Mouse (Mus musculus) kidney, embryonic 15.5 days (tissue): ENCODE results near the gene Ckmt2. TPM values are rescaled to one million over a fixed set of nuclear protein-coding genes. Genes with fewer than 3 reads are reported as not detected.

Source experiments
- ATAC-seq: fragments of 200-750 bp; cut with Nextera tagmentation; replicated peaks from 2 replicates; pipeline ENCODE4 v1.8.0; 2017; ENCODE audit warnings: moderate TSS enrichment; ENCODE audit not compliant: low FRiP score
- H3K27ac ChIP-seq: fragments of 300-500 bp; sonication (generic); 2 replicates; pipeline ENCODE4 v1.5.1; 2015; ENCODE audit warnings: mild to moderate bottlenecking, inconsistent platforms
- H3K27me3 ChIP-seq: fragments of 300-500 bp; sonication (generic); 2 replicates; pipeline ENCODE4 v1.6.1; 2015; ENCODE audit warnings: inconsistent platforms
- H3K36me3 ChIP-seq: fragments of 300-500 bp; sonication (generic); 2 replicates; pipeline ENCODE4 v1.6.1; 2015; ENCODE audit warnings: inconsistent platforms
- H3K4me1 ChIP-seq: fragments of 300-500 bp; sonication (generic); 2 replicates; pipeline ENCODE4 v1.6.1; 2015; ENCODE audit warnings: inconsistent platforms
- H3K4me2 ChIP-seq: fragments of 300-500 bp; sonication (generic); 2 replicates; pipeline ENCODE4 v1.6.1; 2015; ENCODE audit warnings: moderate library complexity, mild to moderate bottlenecking, inconsistent platforms
- H3K4me3 ChIP-seq: fragments of 300-500 bp; sonication (generic); replicated peaks from 2 replicates; pipeline ENCODE4 v1.5.1; 2015; ENCODE audit warnings: mild to moderate bottlenecking, inconsistent platforms
- H3K9ac ChIP-seq: fragments of 300-500 bp; sonication (generic); 2 replicates; pipeline ENCODE4 v1.6.1; 2015; ENCODE audit warnings: mild to moderate bottlenecking, inconsistent platforms
- H3K9me3 ChIP-seq: fragments of 300-500 bp; sonication (generic); replicated peaks from 2 replicates; pipeline ENCODE4 v1.6.1; 2016; ENCODE audit warnings: inconsistent platforms
- WGBS: fragments of 180-500 bp; shearing (Covaris S2); methylation state at CpG from one replicate; pipeline ENCODE4 v1.1.7; 2015; ENCODE audit warnings: mixed read lengths; 5-methylcytosine and 5-hydroxymethylcytosine counted together
- polyA plus RNA-seq: library from polyadenylated mRNA; unstranded; fragments of >200 nt; fragmentation: Nextera tagmentation; extraction: Ambion mirVana; gene quantifications from 2 replicates; pipeline ENCODE4 v1.2.1, GENCODE M21; 2015

The Ckmt2 gene
- polyA plus RNA-seq, 1 experiment from 2014 or later: 0.78 TPM

DNA sequence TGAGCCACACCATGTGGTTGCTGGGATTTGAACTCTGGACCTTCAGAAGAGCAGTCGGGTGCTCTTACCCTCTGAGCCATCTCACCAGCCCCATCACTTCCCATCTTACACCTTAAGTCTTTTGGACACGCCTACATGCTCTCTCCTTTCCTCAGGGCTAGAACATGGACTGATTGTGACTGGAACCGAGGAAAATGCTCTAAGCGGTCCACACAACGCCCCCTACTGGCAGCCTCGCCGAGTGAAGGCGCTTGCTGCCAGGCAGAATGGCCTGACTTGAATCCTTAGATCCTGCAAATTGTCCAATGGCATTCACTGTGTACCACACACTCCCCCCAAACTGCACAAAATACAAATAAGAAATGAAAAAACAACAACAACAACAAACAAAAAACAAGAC lies 19.3 kb downstream of the Ckmt2 start:
- H3K4me2 ChIP-seq: no peak overlapping the region
- no peak overlapping the region for H3K9ac ChIP-seq
- no peak for ATAC-seq
- H3K36me3 ChIP-seq: no peaks in the 10 kb centered on the region
- no peak overlapping the region for H3K4me3 ChIP-seq
- no peaks in the 10 kb centered on the region for H3K4me1 ChIP-seq
- H3K27me3 ChIP-seq: no peaks in the 10 kb centered on the region
- no peaks in the 10 kb centered on the region for H3K9me3 ChIP-seq
- 76% methylated on average over 8 of the region's 8 CpGs for WGBS
- H3K27ac ChIP-seq: no peak overlapping the region

DNA sequence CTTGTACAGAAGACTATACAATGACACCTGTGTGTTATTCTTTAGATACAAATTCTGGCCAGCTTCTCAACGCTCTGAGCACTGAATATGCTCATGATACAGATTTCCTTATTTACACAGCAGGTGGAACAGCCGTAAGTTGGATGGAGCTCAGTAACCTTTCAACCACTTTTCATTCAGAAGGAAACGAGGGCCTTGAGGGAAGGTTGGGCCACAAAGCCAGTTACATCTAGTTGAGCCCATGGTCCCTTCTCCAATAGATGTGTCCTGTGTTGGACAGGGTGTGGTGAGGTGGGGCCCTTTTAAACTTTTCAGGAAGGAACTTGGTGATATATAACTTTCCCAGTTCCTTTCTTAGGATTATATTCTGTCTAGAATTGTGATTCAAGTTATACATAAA lies 22.3 kb downstream of the Ckmt2 start:
- ATAC-seq: no peak
- no peak overlapping the region for H3K4me2 ChIP-seq

DNA sequence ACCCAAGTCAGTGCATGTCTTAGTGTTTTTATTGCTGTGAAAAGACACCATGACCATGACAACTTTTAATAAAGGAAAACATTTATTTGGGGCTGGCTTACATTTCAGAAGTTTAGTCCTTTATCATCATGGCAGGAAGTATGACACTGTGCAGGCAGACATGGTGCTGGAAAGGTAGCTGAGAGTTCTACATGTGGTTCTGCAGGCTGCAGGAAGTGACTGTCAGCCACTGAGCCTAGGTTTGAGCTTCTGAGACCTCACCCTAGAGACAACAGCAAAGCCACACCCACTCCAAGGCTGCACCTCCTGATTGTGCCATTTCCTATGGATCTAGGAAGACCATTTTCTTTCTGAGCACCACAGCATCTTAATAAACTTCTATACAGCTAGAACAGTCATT lies 48.8 kb downstream of the Ckmt2 start:
- Histone ChIP-seq H3K4me3 (no peak overlapping the region), H3K36me3 (no peaks in the 10 kb centered on the region), H3K27me3 (no peaks in the 10 kb centered on the region), H3K9ac (no peak overlapping the region), H3K9me3 (no peaks in the 10 kb centered on the region), H3K27ac (no peak overlapping the region), H3K4me1 (no peaks in the 10 kb centered on the region), H3K4me2 (no peak overlapping the region)
- ATAC-seq: no peak

More for the DNA sequence above, 22.3 kb downstream of the Ckmt2 start:
- WGBS: 79% methylated on average over 3 of the region's 3 CpGs
- H3K4me3 ChIP-seq: no peak overlapping the region
- no peaks in the 10 kb centered on the region for H3K27me3 ChIP-seq
- no peak overlapping the region for H3K9ac ChIP-seq
- H3K27ac ChIP-seq: no peak overlapping the region
- H3K9me3 ChIP-seq: no peaks in the 10 kb centered on the region
- H3K36me3 ChIP-seq: no peaks in the 10 kb centered on the region
- H3K4me1 ChIP-seq: no peaks in the 10 kb centered on the region

DNA sequence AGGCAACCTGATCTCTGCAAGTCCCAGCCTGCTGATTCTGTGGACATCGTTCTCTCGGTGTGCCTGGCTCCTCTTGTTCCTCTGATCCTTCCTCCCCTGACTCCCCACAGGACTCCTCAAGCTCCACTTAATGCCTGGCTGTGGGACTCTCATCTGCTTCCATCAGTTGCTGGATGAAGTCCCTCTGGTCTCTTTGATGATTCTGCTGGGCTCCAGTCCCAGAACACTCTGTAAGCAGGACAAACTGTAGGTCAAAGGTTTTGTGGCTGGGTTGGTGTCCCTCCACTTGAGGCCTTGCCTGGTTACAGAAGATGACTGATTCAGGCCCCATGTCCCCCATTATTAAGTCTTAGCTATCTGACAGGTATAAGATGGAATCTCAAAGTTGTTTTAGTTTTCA lies 50.6 kb downstream of the Ckmt2 start:
- Histone ChIP-seq H3K4me3 (no peak overlapping the region), H3K4me2 (no peak overlapping the region), H3K9me3 (no peaks in the 10 kb centered on the region), H3K36me3 (no peaks in the 10 kb centered on the region), H3K27me3 (no peaks in the 10 kb centered on the region), H3K9ac (no peak overlapping the region), H3K4me1 (no peaks in the 10 kb centered on the region), H3K27ac (no peak overlapping the region)
- ATAC-seq: no peak
- WGBS: 64% methylated on average over 2 of the region's 2 CpGs

DNA sequence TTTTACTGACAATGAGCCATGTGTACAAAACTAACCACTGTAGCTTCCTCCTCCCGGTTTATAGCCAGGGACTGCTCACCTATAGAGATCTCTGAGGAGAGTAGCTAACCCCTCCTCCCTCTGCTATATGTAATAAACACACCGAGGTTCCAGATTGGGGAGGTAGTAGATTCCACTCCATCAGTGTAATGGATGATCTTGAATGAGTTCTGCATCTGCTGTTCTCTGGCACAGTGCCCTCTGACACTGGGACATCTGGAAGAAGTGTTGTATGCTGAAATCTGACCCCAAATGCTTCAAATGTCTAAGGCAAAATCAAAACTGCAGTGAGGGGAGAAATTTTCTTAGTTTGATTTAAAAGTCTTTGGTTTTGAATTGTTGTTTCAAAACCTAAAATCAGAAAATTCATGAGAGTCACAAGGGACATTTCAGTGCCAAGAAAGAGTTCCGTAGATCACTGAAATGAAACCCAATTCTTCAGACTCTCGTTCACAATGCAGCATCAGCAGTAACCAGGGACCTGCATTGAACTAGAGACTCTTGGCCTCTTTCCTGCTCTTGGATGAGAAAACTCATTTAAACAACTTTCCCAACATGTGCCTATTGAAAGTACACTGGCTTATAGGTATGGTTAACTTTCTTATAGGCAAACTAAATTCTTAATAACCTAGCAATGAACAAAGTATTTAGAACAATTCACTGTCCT lies 51.7 kb downstream of the Ckmt2 start:
- no peaks in the 10 kb centered on the region for H3K27me3 ChIP-seq
- no peaks in the 10 kb centered on the region for H3K4me1 ChIP-seq
- no peak overlapping the region for H3K27ac ChIP-seq
- no peak overlapping the region for H3K4me3 ChIP-seq
- H3K36me3 ChIP-seq: no peaks in the 10 kb centered on the region
- H3K4me2 ChIP-seq: no peak overlapping the region
- WGBS: 53% methylated on average over 4 of the region's 4 CpGs
- ATAC-seq: no peak
- no peaks in the 10 kb centered on the region for H3K9me3 ChIP-seq
- H3K9ac ChIP-seq: no peak overlapping the region

DNA sequence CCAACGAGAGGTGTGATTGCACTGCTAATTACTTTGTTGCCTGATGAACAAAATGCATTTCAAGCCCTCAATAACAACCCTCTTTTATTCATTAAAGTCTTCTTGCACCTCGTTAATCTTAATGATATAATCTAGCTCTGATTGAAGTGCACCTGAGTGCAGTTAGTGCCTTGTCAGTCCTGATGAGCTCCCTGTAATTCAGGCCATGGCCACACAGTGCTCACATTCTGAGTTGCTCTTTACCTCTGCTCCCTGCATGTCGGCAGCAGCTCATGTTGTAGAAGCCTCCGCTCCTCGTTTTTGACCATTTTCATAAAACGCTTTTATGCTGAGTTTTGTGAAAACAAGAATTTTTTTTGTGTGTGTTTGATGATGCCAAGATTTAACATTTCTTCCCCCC lies 53.0 kb downstream of the Ckmt2 start:
- WGBS: 62% methylated on average over 6 of the region's 6 CpGs
- Histone ChIP-seq H3K27ac (no peak overlapping the region), H3K9me3 (no peaks in the 10 kb centered on the region), H3K4me3 (no peak overlapping the region), H3K9ac (no peak overlapping the region), H3K36me3 (no peaks in the 10 kb centered on the region), H3K4me1 (no peaks in the 10 kb centered on the region), H3K4me2 (no peak overlapping the region), H3K27me3 (no peaks in the 10 kb centered on the region)
- no peak for ATAC-seq

DNA sequence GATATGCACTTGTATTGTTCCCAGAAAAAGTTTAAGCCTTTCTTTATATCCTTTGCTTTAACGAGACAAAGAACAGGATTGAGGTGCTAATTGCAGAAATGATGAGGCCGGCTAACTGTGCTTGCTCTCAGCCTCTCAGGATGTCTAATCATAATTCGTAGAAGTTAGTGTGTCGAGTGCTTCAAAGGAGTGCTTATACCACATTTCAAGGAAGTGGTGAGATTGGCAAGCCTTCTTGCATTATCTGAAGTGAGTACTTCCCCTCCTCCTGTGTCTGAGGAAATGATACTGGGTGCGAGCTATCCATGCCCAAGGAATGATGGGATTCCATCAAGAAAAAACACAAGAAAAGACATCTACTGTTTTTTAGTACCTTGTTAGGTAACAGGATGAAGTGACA lies 62.0 kb downstream of the Ckmt2 start:
- H3K9ac ChIP-seq: no peak overlapping the region
- no peak overlapping the region for H3K4me2 ChIP-seq
- H3K9me3 ChIP-seq: 0 out of 2 replicates have a peak, but pooled peaks cover 6% of the 10 kb centered on the region
- ATAC-seq: no peak
- 90% methylated on average over 5 of the region's 5 CpGs for whole genome bisulfite sequencing
- H3K27ac ChIP-seq: no peak overlapping the region
- H3K27me3 ChIP-seq: no peaks in the 10 kb centered on the region
- no peak overlapping the region for H3K4me3 ChIP-seq
- H3K4me1 ChIP-seq: no peaks in the 10 kb centered on the region
- no peaks in the 10 kb centered on the region for H3K36me3 ChIP-seq

DNA sequence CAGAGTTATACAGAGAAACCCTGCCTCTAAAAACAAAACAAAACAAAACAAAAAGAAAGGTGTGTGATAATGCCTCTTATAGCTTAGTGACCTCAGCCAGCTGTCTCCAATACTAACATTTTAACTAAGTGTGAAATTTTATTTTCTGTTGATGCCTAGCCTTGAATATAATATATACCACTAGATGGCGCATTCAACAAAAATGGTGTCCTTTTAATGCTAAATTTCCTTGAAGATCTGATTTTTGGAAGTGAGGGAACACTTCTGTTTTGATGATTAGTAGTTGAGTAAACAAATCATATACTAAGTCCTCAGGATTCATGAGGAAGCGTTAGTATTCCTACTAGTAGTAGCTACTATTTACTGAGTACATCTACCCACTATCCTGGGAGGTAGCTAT lies 67.2 kb downstream of the Ckmt2 start:
- ATAC-seq: no peak
- 44% methylated on average over 2 of the region's 2 CpGs for WGBS
- Histone ChIP-seq H3K9ac (no peak overlapping the region), H3K4me1 (peaks cover 9% of the 10 kb centered on the region), H3K9me3 (0 out of 2 replicates have a peak, but pooled peaks cover 6% of the 10 kb centered on the region), H3K4me2 (no peak overlapping the region), H3K36me3 (peaks cover 15% of the 10 kb centered on the region), H3K27ac (no peak overlapping the region), H3K27me3 (no peaks in the 10 kb centered on the region), H3K4me3 (no peak overlapping the region)

DNA sequence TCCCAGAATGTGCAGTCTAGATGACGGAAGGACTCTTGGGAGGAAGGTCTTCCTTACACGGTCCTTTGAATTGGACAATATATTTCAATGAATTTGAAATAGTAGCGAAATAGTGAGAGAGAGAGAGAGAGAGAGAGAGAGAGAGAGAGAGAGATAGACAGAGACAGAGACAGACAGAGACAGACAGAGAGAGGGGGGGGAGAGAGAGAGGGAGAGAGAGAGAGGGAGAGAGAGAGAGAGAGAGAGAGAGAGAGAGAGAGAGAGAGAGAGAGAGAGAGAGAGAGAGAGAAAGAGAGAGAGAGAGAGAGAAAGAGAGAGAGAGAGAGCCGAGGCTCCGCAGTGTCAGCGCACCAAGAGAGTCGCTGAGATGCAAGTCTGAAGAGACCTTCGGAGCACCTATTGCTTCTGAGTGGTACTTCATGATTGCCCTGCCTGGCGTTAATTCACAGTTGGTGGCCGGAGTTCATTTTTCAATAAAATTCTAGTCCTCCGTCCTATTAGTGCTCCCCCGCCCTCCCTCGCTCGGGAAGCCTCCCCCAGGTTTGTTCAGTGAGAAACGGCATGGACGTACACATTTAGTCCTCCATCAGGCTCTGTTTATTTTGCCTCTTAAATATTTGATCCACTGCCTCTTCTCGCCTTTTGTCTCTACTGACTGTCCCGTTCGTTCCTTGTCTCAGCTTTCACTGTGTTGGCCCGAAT lies 68.7 kb downstream of the Ckmt2 start:
- 20% methylated on average over 20 of the region's 20 CpGs for WGBS
- H3K4me2 ChIP-seq: peak overlapping the region; percentile 66
- H3K27ac ChIP-seq: peak overlapping the region; percentile 92

DNA sequence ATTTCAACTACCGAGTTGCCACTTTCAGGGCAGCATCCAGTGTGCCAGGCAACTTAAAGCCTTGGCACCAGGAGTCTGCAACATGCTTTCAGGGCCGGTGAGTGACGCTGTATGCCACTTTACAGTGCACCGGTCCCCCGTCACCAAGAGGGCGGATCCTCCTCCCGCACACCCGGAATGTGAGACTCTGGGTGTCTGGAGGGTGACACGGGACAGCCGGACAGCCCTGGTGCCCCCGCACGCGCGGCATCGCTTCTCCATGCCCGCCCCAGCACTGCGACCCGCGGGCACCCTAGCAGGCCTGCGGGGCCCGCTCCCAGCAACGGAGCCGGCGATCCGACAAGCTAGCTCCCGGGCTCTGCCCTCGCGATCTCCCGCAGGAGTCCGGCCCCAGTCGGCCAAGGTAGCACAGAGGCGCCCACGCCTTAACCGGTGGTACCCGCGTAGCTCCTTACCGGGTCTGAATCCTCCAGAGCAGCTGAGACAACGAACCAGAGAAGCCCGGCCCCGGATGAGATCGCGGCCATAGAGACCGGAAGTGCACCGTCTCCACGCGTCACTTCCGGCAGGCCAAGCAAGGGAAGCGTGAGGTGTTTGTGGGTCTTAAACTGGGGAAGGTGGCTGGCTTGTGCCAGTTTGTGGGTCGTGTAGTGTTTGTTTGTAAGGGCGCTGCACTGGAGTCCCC lies 69.4 kb downstream of the Ckmt2 start, which contains the start of gene Zcchc9:
Zcchc9 (minus strand) TSS at position 551 of the 685 bp plus-strand sequence.
- ATAC-seq: peak; percentile 99
- Histone ChIP-seq H3K4me2 (peak within 1 kb of the TSS; percentile 66), H3K4me3 (peak within 1 kb of the TSS; percentile 86), H3K36me3 (peaks cover 19% of the 10 kb centered on the region), H3K9ac (peak within 1 kb of the TSS; percentile 94), H3K27me3 (no peaks in the 10 kb centered on the region), H3K4me1 (peaks cover 9% of the 10 kb centered on the region), H3K9me3 (no peaks in the 10 kb centered on the region), H3K27ac (peak within 1 kb of the TSS; percentile 92)
- WGBS: under 1% methylated on average over 50 of the region's 50 CpGs

More for the DNA sequence above, 68.7 kb downstream of the Ckmt2 start:
- Histone ChIP-seq H3K9me3 (no peaks in the 10 kb centered on the region), H3K4me1 (peaks cover 9% of the 10 kb centered on the region), H3K9ac (peak overlapping the region; percentile 94), H3K27me3 (no peaks in the 10 kb centered on the region), H3K36me3 (peaks cover 19% of the 10 kb centered on the region), H3K4me3 (peak overlapping the region; percentile 86)
- no peak for ATAC-seq
